Mouse (Mus musculus): ENCODE measurements around the gene Ppp3ca. TPM values are rescaled to one million over a fixed set of nuclear protein-coding genes. Genes with fewer than 3 reads are reported as not detected.

The Ppp3ca gene
- polyA plus RNA-seq, 1 experiment from 2014 or later, result 56.8 TPM

DNA sequence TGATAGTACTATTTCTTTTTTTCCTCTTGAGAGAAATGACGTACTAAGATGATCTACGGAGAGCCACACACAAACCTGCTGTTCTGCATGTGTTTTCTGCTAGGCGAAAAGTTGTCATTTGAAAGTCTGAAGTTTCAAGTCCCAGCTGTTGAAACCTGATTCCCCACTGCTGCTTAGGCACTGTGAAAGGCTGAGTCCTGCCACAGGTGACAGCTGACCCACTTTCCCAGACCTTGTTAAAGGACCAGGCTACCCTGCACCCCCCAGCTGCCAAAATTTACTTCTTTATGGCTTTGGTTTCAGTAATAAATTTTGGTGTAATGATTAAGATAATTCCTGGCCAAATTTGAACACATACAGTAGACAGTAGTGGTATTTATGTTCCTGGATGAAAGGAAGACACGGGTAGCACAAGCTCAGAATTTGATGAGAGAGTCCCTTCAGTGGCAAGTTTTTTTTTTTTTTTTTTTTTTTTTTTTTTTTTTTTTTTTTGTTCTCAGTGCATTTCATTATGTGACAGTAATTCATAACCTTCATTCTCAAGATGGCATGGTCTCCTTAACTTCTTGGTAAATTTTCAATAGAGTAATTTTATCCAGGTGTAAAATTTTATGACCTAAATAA lies 52.0 kb downstream of the Ppp3ca start:
- no peak for ATAC-seq (ENCODE audit: insufficient number of reproducible peaks, insufficient read depth, low FRiP score, low read depth)
- no peaks in the 10 kb centered on the region for H3K27me3 ChIP-seq (ENCODE audit: control insufficient read depth, insufficient read depth, low read length)
- H3K9me3 ChIP-seq (ENCODE audit: control insufficient read depth, low read depth, low read length), result no peaks in the 10 kb centered on the region
- H3K4me2 ChIP-seq (replicated peaks; ENCODE audit: low read depth, low read length), result no peak overlapping the region
- no peaks in the 10 kb centered on the region for H3K36me3 ChIP-seq (ENCODE audit: control insufficient read depth, insufficient read depth, low read length)
- no peak overlapping the region for H3K9ac ChIP-seq (replicated peaks; ENCODE audit: low read depth, low read length)
- H3K4me1 ChIP-seq (ENCODE audit: control insufficient read depth, insufficient read depth, low read length), result peaks cover 12% of the 10 kb centered on the region; the same call in 1 of the 2 replicates
- no peak overlapping the region for H3K4me3 ChIP-seq (ENCODE audit: low read depth, low read length)
- no peak overlapping the region for H3K27ac ChIP-seq (ENCODE audit: low read length)
- WGBS, result 45% methylated on average over 4 of the region's 4 CpGs

DNA sequence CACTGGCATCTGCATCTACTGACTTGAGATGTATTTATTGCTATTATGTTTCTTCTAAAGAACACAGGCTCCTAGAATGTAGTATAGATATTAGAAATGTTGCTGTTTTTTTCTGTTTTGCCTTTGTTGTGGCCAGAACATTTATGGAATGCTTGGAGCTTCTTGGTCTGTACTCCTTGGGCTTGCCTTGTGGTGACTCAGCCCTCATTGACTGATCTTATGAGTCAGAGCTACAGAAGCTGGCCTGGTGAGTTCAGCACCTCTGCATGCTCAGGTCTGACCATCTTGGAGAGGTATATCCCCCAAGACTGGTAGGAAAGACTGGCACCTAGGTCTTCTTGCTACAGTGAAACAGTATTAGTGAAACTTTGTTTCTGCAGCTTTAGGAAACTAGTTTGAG lies 52.6 kb downstream of the Ppp3ca start:
- ATAC-seq (ENCODE audit: insufficient number of reproducible peaks, insufficient read depth, low FRiP score, low read depth), result no peak
- no peak overlapping the region for H3K4me3 ChIP-seq (ENCODE audit: low read depth, low read length)
- H3K27me3 ChIP-seq (ENCODE audit: control insufficient read depth, insufficient read depth, low read length), result no peaks in the 10 kb centered on the region
- H3K4me2 ChIP-seq (replicated peaks; ENCODE audit: low read depth, low read length), result no peak overlapping the region
- no peak overlapping the region for H3K27ac ChIP-seq (ENCODE audit: low read length)
- no peaks in the 10 kb centered on the region for H3K9me3 ChIP-seq (ENCODE audit: control insufficient read depth, low read depth, low read length)
- no peak overlapping the region for H3K9ac ChIP-seq (replicated peaks; ENCODE audit: low read depth, low read length)
- H3K36me3 ChIP-seq (ENCODE audit: control insufficient read depth, insufficient read depth, low read length), result no peaks in the 10 kb centered on the region
- peaks cover 12% of the 10 kb centered on the region; the same call in 1 of the 2 replicates for H3K4me1 ChIP-seq (ENCODE audit: control insufficient read depth, insufficient read depth, low read length)

- no peak overlapping the region for H3K27ac ChIP-seq (ENCODE audit: low read length)
- H3K9ac ChIP-seq (replicated peaks; ENCODE audit: low read depth, low read length), result no peak overlapping the region
- ATAC-seq (ENCODE audit: insufficient number of reproducible peaks, insufficient read depth, low FRiP score, low read depth), result no peak
- H3K36me3 ChIP-seq (ENCODE audit: control insufficient read depth, insufficient read depth, low read length), result no peaks in the 10 kb centered on the region
- H3K4me1 ChIP-seq (ENCODE audit: control insufficient read depth, insufficient read depth, low read length), result peaks cover 12% of the 10 kb centered on the region; the same call in 1 of the 2 replicates
- 37% methylated on average over 7 of the region's 7 CpGs for WGBS
- no peaks in the 10 kb centered on the region for H3K27me3 ChIP-seq (ENCODE audit: control insufficient read depth, insufficient read depth, low read length)
- H3K4me3 ChIP-seq (ENCODE audit: low read depth, low read length), result no peak overlapping the region
- no peaks in the 10 kb centered on the region for H3K9me3 ChIP-seq (ENCODE audit: control insufficient read depth, low read depth, low read length)
- no peak overlapping the region for H3K4me2 ChIP-seq (replicated peaks; ENCODE audit: low read depth, low read length)
These were observed 55.6 kb downstream of the Ppp3ca start for GRCm38 (mm10) chr3:136725311-136726156.

DNA sequence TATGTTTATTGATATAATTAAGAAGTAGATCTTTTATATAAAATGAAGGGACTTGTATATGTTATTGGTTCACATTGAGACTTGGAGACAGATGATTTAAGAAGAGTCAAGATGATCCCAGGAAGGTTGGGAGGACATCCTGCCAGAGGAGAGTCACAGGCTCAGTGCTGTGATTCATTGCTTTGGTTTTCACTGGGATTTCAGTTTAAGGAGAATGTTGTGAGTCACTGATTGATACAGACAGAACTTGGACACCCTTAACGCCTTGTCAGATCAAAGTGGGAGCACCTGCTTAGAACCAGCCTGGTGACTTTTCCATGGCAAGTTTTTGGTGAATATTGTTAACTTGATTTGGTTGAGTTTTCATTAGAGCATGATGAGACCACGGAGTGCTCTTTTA lies 58.0 kb downstream of the Ppp3ca start:
- WGBS, result 69% methylated on average over 2 of the region's 2 CpGs
- no peaks in the 10 kb centered on the region for H3K9me3 ChIP-seq (ENCODE audit: control insufficient read depth, low read depth, low read length)
- H3K4me2 ChIP-seq (replicated peaks; ENCODE audit: low read depth, low read length), result no peak overlapping the region
- 0 out of 2 replicates have a peak, but pooled peaks cover 7% of the 10 kb centered on the region for H3K4me1 ChIP-seq (ENCODE audit: control insufficient read depth, insufficient read depth, low read length)
- H3K27ac ChIP-seq (ENCODE audit: low read length), result no peak overlapping the region
- H3K4me3 ChIP-seq (ENCODE audit: low read depth, low read length), result no peak overlapping the region
- no peak overlapping the region for H3K9ac ChIP-seq (replicated peaks; ENCODE audit: low read depth, low read length)
- H3K36me3 ChIP-seq (ENCODE audit: control insufficient read depth, insufficient read depth, low read length), result no peaks in the 10 kb centered on the region
- no peaks in the 10 kb centered on the region for H3K27me3 ChIP-seq (ENCODE audit: control insufficient read depth, insufficient read depth, low read length)
- ATAC-seq (ENCODE audit: insufficient number of reproducible peaks, insufficient read depth, low FRiP score, low read depth), result no peak

DNA sequence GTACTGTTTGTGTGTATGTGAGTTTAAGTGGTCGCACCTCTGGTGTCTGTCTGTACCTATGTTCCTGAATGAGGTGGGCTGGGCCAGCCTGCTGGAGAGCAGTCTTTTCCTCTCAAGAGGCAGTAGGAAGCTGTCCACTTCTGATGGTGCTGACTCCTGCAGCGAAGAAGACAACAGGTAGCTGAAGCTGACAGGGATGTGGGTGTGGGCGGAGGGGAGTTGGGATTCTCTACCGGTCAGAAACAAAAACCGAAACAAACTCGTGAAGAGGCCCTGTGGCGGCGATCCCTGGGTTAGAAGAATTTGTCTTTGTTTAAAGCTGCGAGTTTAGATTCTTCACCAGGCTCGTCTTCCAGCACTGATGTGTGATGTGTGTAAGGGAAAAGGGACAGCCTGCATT lies 60.1 kb downstream of the Ppp3ca start:
- H3K4me3 ChIP-seq (ENCODE audit: low read depth, low read length), result no peak overlapping the region
- no peaks in the 10 kb centered on the region for H3K9me3 ChIP-seq (ENCODE audit: control insufficient read depth, low read depth, low read length)
- H3K36me3 ChIP-seq (ENCODE audit: control insufficient read depth, insufficient read depth, low read length), result no peaks in the 10 kb centered on the region
- no peaks in the 10 kb centered on the region for H3K27me3 ChIP-seq (ENCODE audit: control insufficient read depth, insufficient read depth, low read length)
- H3K4me2 ChIP-seq (replicated peaks; ENCODE audit: low read depth, low read length), result no peak overlapping the region
- H3K27ac ChIP-seq (ENCODE audit: low read length), result no peak overlapping the region
- ATAC-seq (ENCODE audit: insufficient number of reproducible peaks, insufficient read depth, low FRiP score, low read depth), result no peak
- 0 out of 2 replicates have a peak, but pooled peaks cover 4% of the 10 kb centered on the region for H3K4me1 ChIP-seq (ENCODE audit: control insufficient read depth, insufficient read depth, low read length)
- WGBS, result 66% methylated on average over 10 of the region's 10 CpGs
- no peak overlapping the region for H3K9ac ChIP-seq (replicated peaks; ENCODE audit: low read depth, low read length)

DNA sequence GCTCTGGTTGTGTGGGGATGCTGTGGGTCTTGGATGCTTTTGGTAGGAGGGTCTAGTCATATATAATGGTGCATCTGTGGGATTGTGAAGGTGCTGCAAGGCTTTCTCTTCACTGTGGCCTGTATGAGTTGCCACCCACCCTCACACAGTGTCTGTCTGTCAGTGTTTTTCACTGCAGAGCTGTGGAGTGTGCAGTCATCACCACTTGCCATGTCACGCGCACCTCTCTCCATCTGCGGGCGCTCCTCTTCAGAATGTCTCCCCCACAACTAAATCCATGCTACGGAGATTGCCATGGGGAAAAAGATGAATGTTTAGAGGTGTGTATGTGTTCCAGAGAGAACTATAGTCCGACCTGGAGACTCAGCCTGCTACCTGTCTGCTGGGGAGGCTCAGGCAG lies 61.7 kb downstream of the Ppp3ca start:
- H3K27ac ChIP-seq (ENCODE audit: low read length), result no peak overlapping the region
- H3K9ac ChIP-seq (replicated peaks; ENCODE audit: low read depth, low read length), result no peak overlapping the region
- 88% methylated on average over 6 of the region's 6 CpGs for WGBS
- no peaks in the 10 kb centered on the region for H3K36me3 ChIP-seq (ENCODE audit: control insufficient read depth, insufficient read depth, low read length)
- no peak overlapping the region for H3K4me2 ChIP-seq (replicated peaks; ENCODE audit: low read depth, low read length)
- H3K4me3 ChIP-seq (ENCODE audit: low read depth, low read length), result no peak overlapping the region
- no peaks in the 10 kb centered on the region for H3K9me3 ChIP-seq (ENCODE audit: control insufficient read depth, low read depth, low read length)
- H3K4me1 ChIP-seq (ENCODE audit: control insufficient read depth, insufficient read depth, low read length), result no peaks in the 10 kb centered on the region
- no peak for ATAC-seq (ENCODE audit: insufficient number of reproducible peaks, insufficient read depth, low FRiP score, low read depth)
- H3K27me3 ChIP-seq (ENCODE audit: control insufficient read depth, insufficient read depth, low read length), result no peaks in the 10 kb centered on the region

GRCm38 (mm10) chr3:136736021-136736420 lies 66.1 kb downstream of the Ppp3ca start:
- WGBS, result 37% methylated on average over 1 of the region's 1 CpGs
- no peak overlapping the region for H3K27ac ChIP-seq (ENCODE audit: low read length)
- no peak overlapping the region for H3K4me2 ChIP-seq (replicated peaks; ENCODE audit: low read depth, low read length)
- no peak overlapping the region for H3K9ac ChIP-seq (replicated peaks; ENCODE audit: low read depth, low read length)
- ATAC-seq (ENCODE audit: insufficient number of reproducible peaks, insufficient read depth, low FRiP score, low read depth), result no peak
- no peaks in the 10 kb centered on the region for H3K4me1 ChIP-seq (ENCODE audit: control insufficient read depth, insufficient read depth, low read length)
- no peaks in the 10 kb centered on the region for H3K36me3 ChIP-seq (ENCODE audit: control insufficient read depth, insufficient read depth, low read length)
- H3K27me3 ChIP-seq (ENCODE audit: control insufficient read depth, insufficient read depth, low read length), result no peaks in the 10 kb centered on the region
- H3K4me3 ChIP-seq (ENCODE audit: low read depth, low read length), result no peak overlapping the region
- no peaks in the 10 kb centered on the region for H3K9me3 ChIP-seq (ENCODE audit: control insufficient read depth, low read depth, low read length)

DNA sequence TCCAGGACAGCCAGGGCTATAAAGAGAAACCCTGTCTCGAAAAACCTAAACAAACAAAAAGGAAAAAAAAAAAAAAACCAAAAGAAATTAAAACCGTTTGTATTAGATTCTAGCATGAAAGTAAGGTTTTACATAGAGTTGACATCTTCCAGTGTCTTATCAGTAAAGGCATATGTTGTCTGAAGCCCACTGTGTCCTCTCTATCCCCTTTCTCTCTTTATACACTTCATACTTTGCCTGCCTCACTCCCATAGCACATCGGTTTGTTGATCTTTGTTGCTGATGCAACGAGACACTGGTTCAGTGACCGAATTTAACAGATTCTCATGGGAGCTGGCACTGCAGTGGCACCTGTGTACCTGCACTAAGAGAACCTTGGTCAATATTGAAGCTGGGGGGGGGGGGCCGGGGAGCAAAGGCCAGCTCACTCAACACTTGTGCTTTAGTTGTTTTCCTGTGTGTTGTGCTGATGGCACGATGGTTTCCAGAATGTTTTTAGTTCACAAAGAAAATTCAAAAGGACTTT lies 66.9 kb downstream of the Ppp3ca start:
- H3K4me1 ChIP-seq (ENCODE audit: control insufficient read depth, insufficient read depth, low read length), result peaks cover 3% of the 10 kb centered on the region; the same call in 1 of the 2 replicates
- H3K27ac ChIP-seq (ENCODE audit: low read length), result no peak overlapping the region
- no peaks in the 10 kb centered on the region for H3K9me3 ChIP-seq (ENCODE audit: control insufficient read depth, low read depth, low read length)
- H3K9ac ChIP-seq (replicated peaks; ENCODE audit: low read depth, low read length), result no peak overlapping the region
- no peak overlapping the region for H3K4me3 ChIP-seq (ENCODE audit: low read depth, low read length)
- 72% methylated on average over 7 of the region's 7 CpGs for WGBS
- ATAC-seq (ENCODE audit: insufficient number of reproducible peaks, insufficient read depth, low FRiP score, low read depth), result no peak
- H3K36me3 ChIP-seq (ENCODE audit: control insufficient read depth, insufficient read depth, low read length), result no peaks in the 10 kb centered on the region
- H3K27me3 ChIP-seq (ENCODE audit: control insufficient read depth, insufficient read depth, low read length), result no peaks in the 10 kb centered on the region
- H3K4me2 ChIP-seq (replicated peaks; ENCODE audit: low read depth, low read length), result no peak overlapping the region
